Mouse (Mus musculus): Measurements from ENCODE around the gene Gm20897.
"Not testable (repeated sequence)": the region's sequence is repeated elsewhere in the genome, so short reads cannot be mapped to it uniquely, and the experiment has no call there.

Gene Gm20897

DNA sequence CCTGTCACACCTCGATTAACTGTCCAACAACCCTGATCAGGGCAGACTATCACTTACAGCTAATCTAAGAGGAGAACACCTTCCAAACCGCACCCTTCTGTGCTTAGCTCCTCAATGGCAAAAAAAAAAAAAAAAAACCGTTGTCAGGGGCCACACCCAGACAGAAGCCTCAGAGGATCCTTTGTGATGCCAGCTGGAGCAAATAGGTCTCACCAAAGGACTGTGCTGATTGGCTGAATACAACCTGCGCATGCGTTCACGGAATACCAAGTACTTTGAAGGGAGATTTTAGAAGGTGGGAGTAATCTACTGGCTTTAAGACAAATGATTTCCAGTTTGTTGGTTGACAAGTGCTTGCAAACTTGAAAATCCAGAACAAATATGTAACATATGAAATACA, at the start of gene Gm20897:
TSS of gene Gm20897 (minus strand) at position 101 of the 400 bp plus-strand sequence.
- not testable (repeated sequence) for DNase-seq (ENCODE audit: low spot score)

Data from lung, postnatal 25 days (tissue).